Mouse (Mus musculus) gastrocnemius, postnatal 10 days (tissue): ENCODE data around the gene Bricd5. TPM values are rescaled to one million over a fixed set of nuclear protein-coding genes. Genes with fewer than 3 reads are reported as not detected.

Experiments used
- DNase-seq: peaks from one replicate; pipeline ENCODE4 v3.0.0; 2021; ENCODE audit warnings: mixed read lengths
- total RNA-seq, 2 experiments: library from RNA; stranded (reverse); gene quantifications; 2 replicates each; pipeline ENCODE4 v1.2.3; 2021

Bricd5 gene
- total RNA-seq, 2 experiments from 2014 or later, result 0.65 to 0.73 TPM

- no peak for DNase-seq
These were observed 11.6 kb downstream of the Bricd5 start for GRCm38 (mm10) chr17:24485090-24485860.

DNA sequence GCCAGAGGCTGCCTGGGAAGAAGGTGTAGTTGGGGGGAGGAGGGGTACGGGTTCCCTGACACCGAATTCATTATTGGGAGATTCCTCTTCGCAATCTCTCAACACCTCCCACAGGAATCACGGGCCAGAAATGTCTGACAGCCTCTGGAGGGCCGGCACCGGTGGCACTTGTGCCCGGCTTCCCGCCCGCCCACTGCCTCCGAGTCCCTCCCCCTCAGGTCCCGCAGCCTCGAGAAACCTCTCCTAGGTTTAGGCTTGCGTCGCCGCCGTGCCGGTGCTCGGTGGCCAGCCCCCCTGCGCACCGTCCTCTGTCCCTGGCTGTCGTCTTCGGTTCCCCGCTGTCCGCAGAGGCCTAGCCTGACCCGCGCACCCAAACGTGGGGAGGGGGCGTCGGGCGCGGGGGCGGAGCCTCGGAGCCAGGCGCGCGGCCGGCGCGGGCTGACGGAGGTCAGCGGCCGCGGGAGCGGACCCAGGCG, 14.5 kb downstream of the Bricd5 start, which contains the start of gene Caskin1:
Caskin1 (plus strand) TSS at position 416 of the 476 bp plus-strand sequence.
- no peak for DNase-seq

DNA sequence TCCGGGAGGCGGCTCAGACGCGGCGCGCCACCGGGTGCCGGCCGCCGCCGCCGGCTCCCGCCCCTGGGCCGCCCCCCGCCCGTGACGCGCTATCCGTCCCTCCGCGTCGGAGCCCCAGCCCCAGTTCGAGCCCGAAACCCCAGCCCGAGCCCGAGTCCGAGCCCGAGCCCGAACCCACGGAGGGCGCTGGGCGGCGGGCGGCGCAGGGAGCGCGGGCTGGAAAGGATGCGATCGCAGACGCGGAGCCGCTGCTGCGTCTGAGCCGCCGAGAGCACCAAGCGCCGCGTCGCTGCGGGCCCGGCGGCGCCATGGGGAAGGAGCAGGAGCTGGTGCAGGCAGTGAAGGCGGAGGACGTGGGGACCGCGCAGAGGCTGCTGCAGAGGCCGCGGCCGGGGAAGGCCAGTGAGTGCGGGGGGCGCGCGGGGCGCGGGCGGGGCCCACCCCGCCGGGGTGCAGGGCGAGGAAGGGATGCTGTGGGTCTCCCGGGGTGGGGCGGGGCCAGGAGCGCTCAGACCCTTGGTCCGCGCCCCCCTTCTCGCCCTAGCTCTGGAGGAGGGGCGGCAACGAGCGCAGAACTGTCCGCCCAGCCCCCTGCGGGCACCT, 15.1 kb downstream of the Bricd5 start:
- peak; percentile 45 for DNase-seq

DNA sequence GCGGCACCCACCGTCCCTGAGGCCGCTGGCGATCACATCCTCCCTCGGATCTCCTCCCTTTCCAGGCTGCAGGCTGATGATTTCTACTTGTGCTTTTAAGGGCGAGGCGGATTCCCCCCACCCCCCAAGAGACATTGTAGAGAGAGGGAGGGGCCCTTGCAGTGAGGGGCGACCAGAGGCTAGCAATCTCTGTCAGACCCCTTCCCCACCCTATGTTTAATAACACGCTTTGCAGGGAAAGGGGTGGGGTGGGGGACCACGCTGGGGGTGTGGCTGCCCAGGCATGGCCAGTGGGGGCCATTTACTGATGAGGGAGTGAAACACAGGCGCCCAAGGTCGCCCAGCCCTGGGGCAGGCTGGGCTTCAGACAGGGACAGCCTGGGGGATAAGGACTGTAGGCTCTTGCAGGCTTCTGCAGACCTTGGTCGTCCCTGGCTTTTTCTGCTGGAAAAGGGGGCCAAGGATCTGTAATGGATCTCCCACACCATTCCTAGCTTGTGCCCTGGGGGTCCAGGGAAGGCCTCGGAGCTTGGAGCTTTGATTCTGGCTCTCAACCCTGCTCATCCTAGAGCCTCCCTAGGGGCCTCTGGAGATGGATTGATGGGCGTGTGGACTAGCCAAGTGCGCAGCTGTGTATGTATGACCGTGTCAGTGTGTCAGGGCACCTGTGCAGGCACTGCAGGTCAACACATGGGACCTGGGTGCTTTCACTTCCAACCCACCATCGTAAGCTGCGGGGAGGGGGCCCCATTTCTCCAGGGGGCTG, 15.8 kb downstream of the Bricd5 start:
- DNase-seq, result no peak

- no peak for DNase-seq
These were observed 16.7 kb downstream of the Bricd5 start for GRCm38 (mm10) chr17:24490399-24490798.

GRCm38 (mm10) chr17:24494627-24495335, 21.1 kb downstream of the Bricd5 start:
- DNase-seq, result peak; percentile 57

DNA sequence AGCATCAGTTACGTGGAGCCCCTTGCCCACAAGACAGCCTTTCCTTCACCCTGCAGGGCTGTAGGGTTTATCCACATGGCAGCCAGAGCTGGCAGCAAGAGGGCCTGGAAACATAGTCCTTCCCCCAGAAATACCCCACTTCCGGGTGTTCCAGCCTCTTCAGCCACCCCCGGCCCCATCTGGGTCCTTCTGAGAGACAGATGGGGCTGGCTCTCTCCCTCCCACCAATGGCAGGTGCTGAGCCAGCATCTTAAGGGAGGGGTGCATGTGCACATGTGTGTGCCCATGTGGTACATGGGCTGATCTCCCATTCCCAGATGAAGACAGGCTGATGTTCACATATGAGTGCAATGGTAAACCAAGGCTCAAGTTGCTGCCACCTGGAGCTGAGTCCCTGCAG, 21.8 kb downstream of the Bricd5 start:
- DNase-seq, result no peak

DNA sequence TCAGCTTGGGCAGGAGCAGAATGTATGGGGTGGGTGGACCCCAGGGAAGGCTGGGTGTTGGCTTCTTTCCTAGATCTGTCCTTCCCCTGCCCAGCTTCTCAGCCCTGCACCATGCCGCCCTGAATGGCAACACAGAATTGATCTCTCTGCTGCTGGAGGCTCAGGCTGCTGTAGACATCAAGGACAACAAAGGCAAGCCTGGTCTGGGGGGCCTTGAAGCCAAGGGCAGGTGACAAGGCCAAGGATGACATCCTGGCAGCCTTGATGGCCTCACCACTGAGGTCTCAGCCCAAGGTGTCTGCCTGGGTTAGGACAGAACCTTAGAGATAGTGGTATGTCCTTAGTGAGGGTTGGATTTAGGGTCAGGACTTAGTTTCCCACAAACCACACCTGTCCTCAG, 22.3 kb downstream of the Bricd5 start:
- no peak for DNase-seq

DNA sequence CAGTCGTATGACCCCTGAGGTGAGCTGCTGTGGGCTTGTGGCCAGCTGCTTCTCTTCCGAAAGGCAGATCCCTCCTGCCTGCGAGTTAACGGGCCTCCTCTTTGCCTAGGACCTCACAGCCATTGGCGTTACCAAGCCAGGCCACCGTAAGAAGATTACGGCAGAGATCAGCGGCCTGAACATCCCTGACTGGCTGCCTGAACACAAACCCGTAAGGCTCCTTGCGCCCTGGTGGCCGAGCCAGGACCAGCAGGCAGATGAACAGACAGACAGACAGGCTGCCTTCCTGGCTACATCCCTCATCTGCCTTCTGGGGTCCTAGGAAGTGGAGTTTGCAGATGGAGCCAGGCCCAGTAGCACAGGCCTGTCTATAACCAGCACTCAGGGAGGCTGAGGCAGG, 28.5 kb downstream of the Bricd5 start:
- no peak for DNase-seq

DNA sequence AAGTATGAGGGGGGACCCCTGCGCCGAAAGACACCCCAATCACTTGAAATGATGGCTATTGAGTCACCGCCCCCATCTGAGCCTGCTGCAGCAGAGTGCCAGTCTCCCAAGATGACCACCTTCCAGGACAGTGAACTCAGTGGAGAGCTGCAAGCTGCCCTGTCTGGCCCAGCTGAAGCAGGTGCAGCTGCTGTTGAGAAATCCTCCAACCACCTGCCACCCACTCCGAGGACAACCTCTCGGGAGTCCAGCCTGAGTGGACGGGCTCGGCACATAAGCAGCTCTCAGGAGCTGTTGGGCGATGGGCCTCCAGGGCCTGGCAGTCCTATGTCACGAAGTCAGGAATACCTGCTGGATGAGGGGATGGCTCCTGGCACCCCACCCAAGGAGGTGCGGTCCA, 30.4 kb downstream of the Bricd5 start:
- DNase-seq, result no peak

GRCm38 (mm10) chr17:24505286-24505955, 31.7 kb downstream of the Bricd5 start:
- DNase-seq, result no peak

GRCm38 (mm10) chr17:24506332-24507070, 32.8 kb downstream of the Bricd5 start:
- DNase-seq, result peak; percentile 41

DNA sequence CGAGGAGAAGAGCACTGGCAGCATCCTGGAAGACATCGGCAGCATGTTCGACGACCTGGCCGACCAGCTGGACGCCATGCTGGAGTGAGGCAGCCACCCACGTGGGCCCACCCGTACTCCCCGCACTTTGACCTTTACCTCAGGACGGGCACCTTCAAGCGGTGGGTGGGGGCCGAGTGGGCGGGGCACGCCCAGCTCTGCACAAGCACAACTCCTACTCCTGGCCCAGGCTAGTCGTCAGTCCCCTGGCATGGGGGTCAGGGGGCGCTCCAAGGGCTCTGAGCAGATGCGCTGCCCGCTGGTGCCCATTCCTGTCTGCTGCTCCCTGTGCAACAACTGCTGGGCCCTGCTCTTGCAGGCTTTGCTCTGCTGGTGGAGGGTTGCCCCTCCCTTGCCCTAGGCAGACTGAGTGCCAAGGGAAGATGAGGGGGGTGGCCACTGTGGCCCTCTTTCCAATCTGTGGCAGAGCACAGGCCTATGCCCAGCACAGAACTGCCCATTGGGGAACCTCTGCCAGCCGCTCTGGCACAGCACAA, 33.5 kb downstream of the Bricd5 start:
- DNase-seq, result no peak

- no peak for DNase-seq
These were observed 34.2 kb downstream of the Bricd5 start for GRCm38 (mm10) chr17:24507806-24508460.

- peak; percentile 53 for DNase-seq
These were observed 39.9 kb downstream of the Bricd5 start for GRCm38 (mm10) chr17:24513609-24514008.

GRCm38 (mm10) chr17:24514270-24515257, 40.9 kb downstream of the Bricd5 start:
- DNase-seq, result no peak

DNA sequence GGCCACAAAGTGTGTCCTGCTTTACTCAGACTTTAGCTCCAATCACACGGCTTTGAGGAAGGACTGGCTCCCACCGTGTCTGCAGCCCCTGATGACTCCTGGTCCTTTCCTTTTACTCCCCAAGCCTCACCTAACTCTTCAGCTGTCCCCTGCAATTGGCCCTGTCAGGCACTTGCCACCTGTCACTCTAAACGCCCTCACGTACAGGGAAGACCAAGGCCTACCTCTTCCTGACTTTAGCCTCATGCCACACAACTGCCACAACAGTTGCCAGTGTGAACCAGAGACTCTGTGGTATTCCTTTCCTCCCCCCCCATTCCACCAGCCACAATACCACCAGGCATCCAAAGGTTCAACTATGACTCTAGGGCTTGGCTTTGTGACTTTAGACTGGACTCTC, 46.8 kb downstream of the Bricd5 start:
- DNase-seq, result no peak

- no peak for DNase-seq
These were observed 51.0 kb downstream of the Bricd5 start for GRCm38 (mm10) chr17:24524734-24525133.
